Mouse (Mus musculus) liver, postnatal 0 days (tissue): ENCODE data around the gene Gng12. TPM values are rescaled to one million over a fixed set of nuclear protein-coding genes. Genes with fewer than 3 reads are reported as not detected.
"Not testable (repeated sequence)": the region's sequence is repeated elsewhere in the genome, so short reads cannot be mapped to it uniquely, and the experiment has no call there.

Experiments
- ATAC-seq: fragments of 200-750 bp; cut with Nextera tagmentation; 2 replicates; pipeline ENCODE4 v1.8.0; 2017; ENCODE audit warnings: mild to moderate bottlenecking, moderate library complexity
- DNase-seq: peaks from one replicate; pipeline ENCODE4 v3.0.0-alpha.2; 2016
- H3K27ac ChIP-seq: fragments of 300-500 bp; sonication (generic); 2 replicates; pipeline ENCODE4 v1.5.1; 2014; ENCODE audit warnings: antibody characterized with exemption, moderate library complexity, mild to moderate bottlenecking, low read depth
- H3K27me3 ChIP-seq: fragments of 300-500 bp; sonication (generic); 2 replicates; pipeline ENCODE4 v1.6.1; 2014; ENCODE audit warnings: low read length, control low read depth, mixed read lengths; ENCODE audit not compliant: insufficient read depth
- H3K36me3 ChIP-seq: fragments of 300-500 bp; sonication (generic); replicated peaks from 2 replicates; pipeline ENCODE4 v1.6.1; 2014; ENCODE audit warnings: mild to moderate bottlenecking, control low read depth, low read length, moderate library complexity, mixed read lengths; ENCODE audit not compliant: insufficient read depth
- H3K4me1 ChIP-seq: fragments of 300-500 bp; sonication (generic); 2 replicates; pipeline ENCODE4 v1.6.1; 2014; ENCODE audit warnings: antibody characterized with exemption, mild to moderate bottlenecking, control low read depth; ENCODE audit not compliant: insufficient read depth
- H3K4me2 ChIP-seq: fragments of 300-500 bp; sonication (generic); 2 replicates; pipeline ENCODE4 v1.6.1; 2014; ENCODE audit warnings: low read depth, mild to moderate bottlenecking, low read length, moderate library complexity, mixed read lengths
- H3K4me3 ChIP-seq: fragments of 300-500 bp; sonication (generic); 2 replicates; pipeline ENCODE4 v1.5.1; 2014; ENCODE audit warnings: low read depth, low read length
- H3K9ac ChIP-seq: fragments of 300-500 bp; sonication (generic); replicated peaks from 2 replicates; pipeline ENCODE4 v1.6.1; 2014; ENCODE audit warnings: mild to moderate bottlenecking, moderate library complexity
- H3K9me3 ChIP-seq: fragments of 300-500 bp; sonication (generic); 2 replicates; pipeline ENCODE4 v1.6.1; 2016; ENCODE audit warnings: mild to moderate bottlenecking, control low read depth, low read length, mixed read lengths
- CTCF ChIP-seq: sonication (generic); IDR thresholded peaks from 2 replicates; pipeline ENCODE4 v1.5.1; 2016; ENCODE audit warnings: antibody characterized with exemption, low read depth
- EP300 ChIP-seq: IDR thresholded peaks from 2 replicates; pipeline ENCODE4 v1.6.1; 2016; ENCODE audit warnings: antibody characterized with exemption, low read depth, mild to moderate bottlenecking
- WGBS: fragments of 180-500 bp; shearing (Covaris S2); extraction: QIAGEN DNeasy Blood & Tissue Kit; methylation state at CpG from one replicate; pipeline ENCODE4 v1.1.7; 2014; ENCODE audit not compliant: insufficient replicate concordance; 5-methylcytosine and 5-hydroxymethylcytosine counted together
- polyA plus RNA-seq: library from polyadenylated mRNA; unstranded; fragments of >200 nt; fragmentation: Nextera tagmentation; extraction: Ambion mirVana; gene quantifications from 2 replicates; pipeline ENCODE4 v1.2.1, GENCODE M21; 2015

Gene Gng12
- polyA plus RNA-seq, 1 experiment from 2014 or later, result 39.4 TPM

DNA sequence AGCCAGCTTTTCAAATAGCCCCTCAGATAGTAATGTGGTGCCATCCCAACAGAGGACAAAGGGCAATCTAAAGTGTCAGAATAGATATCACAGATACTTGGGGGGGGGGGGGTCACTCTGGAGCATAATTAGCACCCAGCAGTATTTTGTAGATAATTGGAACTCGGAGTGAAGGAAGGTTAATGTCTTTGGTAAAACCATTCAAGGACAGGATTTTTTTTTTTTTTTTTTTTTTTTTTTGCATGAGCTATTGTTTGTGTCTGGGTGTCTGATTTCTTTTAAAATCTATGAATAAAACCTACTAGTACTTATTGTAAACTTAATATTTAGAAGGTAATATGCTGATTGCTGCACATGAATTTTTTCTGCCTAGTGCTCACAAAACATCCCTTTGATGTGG, 66.9 kb downstream of the Gng12 start:
- Histone ChIP-seq H3K36me3 (0 out of 2 replicates have a peak, but pooled peaks cover 5% of the 10 kb centered on the region), H3K9ac (no peak overlapping the region), H3K4me1 (peaks cover 27% of the 10 kb centered on the region), H3K4me2 (no peak overlapping the region), H3K9me3 (no peaks in the 10 kb centered on the region), H3K27me3 (no peaks in the 10 kb centered on the region), H3K27ac (no peak overlapping the region), H3K4me3 (no peak overlapping the region)
- WGBS, result 64% methylated on average over 1 of the region's 1 CpGs
- DNase-seq, result no peak
- ATAC-seq, result no peak
- no peak for TF ChIP-seq EP300
- no peak for TF ChIP-seq CTCF

DNA sequence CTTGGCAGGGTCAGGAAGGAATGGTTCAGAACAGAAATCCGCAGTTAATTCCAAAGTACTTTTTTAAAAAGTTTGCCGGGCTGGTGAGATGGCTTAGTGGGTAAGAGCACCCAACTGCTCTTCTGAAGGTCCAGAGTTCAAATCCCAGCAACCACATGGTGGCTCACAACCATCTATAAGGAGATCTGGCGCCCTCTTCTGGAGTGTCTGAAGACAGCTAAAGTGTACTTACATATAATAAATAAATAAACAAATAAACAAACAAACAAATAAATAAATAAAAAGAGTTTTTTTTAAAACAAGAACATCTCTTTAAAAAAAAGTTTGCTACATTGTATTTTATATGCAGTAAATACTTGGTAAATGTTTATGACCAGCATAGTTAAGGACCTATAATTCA, 67.5 kb downstream of the Gng12 start:
- peaks cover 31% of the 10 kb centered on the region for H3K4me1 ChIP-seq
- not testable (repeated sequence) for H3K4me2 ChIP-seq, DNase-seq, H3K27me3 ChIP-seq, H3K27ac ChIP-seq, H3K9ac ChIP-seq, H3K36me3 ChIP-seq, H3K4me3 ChIP-seq, H3K9me3 ChIP-seq, ATAC-seq
- TF ChIP-seq CTCF, result peak; percentile 38
- 77% methylated on average over 3 of the region's 3 CpGs for WGBS

DNA sequence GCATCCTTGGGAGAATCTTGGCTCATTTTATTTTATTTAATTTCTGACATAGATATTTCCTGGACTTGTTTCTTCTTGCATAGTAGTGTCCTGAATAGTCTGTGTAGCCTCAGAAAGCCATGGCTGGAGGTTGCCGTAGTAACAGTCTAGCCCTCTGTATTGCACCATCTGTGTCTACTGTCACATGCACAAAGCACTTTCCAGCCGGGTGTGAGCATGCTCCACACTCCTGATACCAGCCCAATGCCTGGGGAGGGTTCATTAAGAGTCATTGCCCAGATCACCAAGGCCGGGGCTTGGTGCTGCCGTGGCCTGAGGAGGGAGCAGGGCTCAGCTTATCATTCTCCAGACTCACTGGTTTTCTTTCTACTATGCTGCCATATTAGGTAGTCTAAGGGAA, 68.0 kb downstream of the Gng12 start:
- TF ChIP-seq CTCF (no peak), EP300 (no peak)
- WGBS, result 45% methylated on average over 4 of the region's 4 CpGs

DNA sequence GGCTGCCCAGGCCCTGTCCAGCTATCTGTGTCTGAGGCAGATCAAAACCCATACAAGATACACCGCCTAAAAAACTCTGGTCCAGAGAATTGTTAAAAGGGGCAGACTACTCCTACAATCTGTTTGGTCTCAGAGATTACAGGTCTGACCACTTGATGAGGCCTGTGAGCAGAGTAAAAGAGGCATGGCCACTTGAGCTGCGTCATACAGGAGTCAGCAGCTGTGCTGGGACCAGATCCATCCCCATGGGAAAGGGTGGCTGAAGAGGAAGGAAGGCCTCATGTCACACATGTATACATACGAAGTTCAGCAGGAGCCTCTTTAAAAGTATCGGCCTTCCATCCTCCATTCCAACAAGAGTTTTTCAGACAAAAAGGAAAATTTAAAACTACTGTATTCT, 69.0 kb downstream of the Gng12 start:
- ATAC-seq, result no peak
- H3K9ac ChIP-seq, result no peak overlapping the region
- no peak overlapping the region for H3K4me2 ChIP-seq
- H3K4me1 ChIP-seq, result peaks cover 26% of the 10 kb centered on the region
- 0 out of 2 replicates have a peak, but pooled peaks cover 5% of the 10 kb centered on the region for H3K36me3 ChIP-seq
- no peak overlapping the region for H3K27ac ChIP-seq
- H3K27me3 ChIP-seq, result no peaks in the 10 kb centered on the region
- no peak for DNase-seq
- 79% methylated on average over 4 of the region's 4 CpGs for WGBS
- TF ChIP-seq EP300 (no peak), CTCF (no peak)
- H3K9me3 ChIP-seq, result no peaks in the 10 kb centered on the region
- H3K4me3 ChIP-seq, result no peak overlapping the region

More for the DNA sequence above, 68.0 kb downstream of the Gng12 start:
- ATAC-seq, result peak; percentile 78
- Histone ChIP-seq H3K4me2 (no peak overlapping the region), H3K9me3 (no peaks in the 10 kb centered on the region), H3K9ac (no peak overlapping the region), H3K27ac (no peak overlapping the region), H3K4me1 (peaks cover 31% of the 10 kb centered on the region), H3K36me3 (0 out of 2 replicates have a peak, but pooled peaks cover 5% of the 10 kb centered on the region), H3K4me3 (no peak overlapping the region), H3K27me3 (no peaks in the 10 kb centered on the region)
- DNase-seq, result peak; percentile 37

DNA sequence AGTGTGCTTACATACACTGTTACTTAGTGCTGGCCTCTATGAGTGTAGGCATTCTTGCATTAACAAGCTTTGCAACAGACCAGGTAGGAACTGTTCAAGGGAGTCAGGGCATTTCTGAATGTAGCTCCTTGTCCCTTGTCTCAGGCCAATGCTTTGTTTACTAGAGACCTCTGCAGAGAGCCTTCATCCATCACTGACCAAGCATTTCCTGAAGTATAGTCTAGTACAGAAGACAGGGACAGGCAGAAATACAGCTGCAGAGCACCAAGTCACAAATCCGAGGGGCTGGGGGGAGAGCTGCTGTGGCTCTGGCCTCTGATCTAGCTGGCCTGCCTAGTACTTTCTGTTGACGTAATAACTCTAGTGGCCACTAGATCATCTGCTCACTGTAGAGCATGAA, 71.6 kb downstream of the Gng12 start:
- peak; percentile 25; the same call in 1 of the 2 replicates for ATAC-seq
- WGBS, result 42% methylated on average over 2 of the region's 2 CpGs
- TF ChIP-seq CTCF (no peak), EP300 (no peak)

DNA sequence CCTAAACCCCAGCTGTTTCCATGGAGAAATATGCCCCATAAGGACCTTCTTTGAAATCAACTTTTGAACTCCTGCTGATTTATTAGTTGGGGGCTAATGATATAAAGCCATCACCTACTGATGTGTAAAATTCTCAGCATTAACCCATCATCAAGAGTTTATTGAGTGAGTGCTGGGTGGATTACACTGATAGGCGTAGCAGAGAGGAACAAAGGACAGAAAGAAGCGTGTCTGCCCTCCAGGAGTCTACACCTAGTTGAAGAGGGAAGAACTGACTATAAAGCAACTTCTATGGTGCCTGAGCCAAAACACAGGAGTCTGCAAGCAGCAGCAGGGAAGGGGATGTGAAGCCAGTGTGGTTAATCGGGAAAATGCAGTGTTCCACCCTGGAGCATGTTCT, 73.2 kb downstream of the Gng12 start:
- Histone ChIP-seq H3K4me3 (no peak overlapping the region), H3K4me2 (no peak overlapping the region), H3K9ac (no peak overlapping the region), H3K36me3 (no peaks in the 10 kb centered on the region), H3K27me3 (no peaks in the 10 kb centered on the region), H3K27ac (no peak overlapping the region), H3K4me1 (peaks cover 28% of the 10 kb centered on the region), H3K9me3 (no peaks in the 10 kb centered on the region)
- 76% methylated on average over 3 of the region's 3 CpGs for WGBS
- ATAC-seq, result no peak
- no peak for DNase-seq
- TF ChIP-seq CTCF (no peak), EP300 (no peak)

More for the DNA sequence above, 71.6 kb downstream of the Gng12 start:
- H3K4me2 ChIP-seq, result no peak overlapping the region
- H3K27me3 ChIP-seq, result no peaks in the 10 kb centered on the region
- H3K9me3 ChIP-seq, result no peaks in the 10 kb centered on the region
- H3K4me3 ChIP-seq, result no peak overlapping the region
- no peaks in the 10 kb centered on the region for H3K36me3 ChIP-seq
- DNase-seq, result no peak
- peaks cover 34% of the 10 kb centered on the region for H3K4me1 ChIP-seq
- no peak overlapping the region for H3K9ac ChIP-seq
- H3K27ac ChIP-seq, result no peak overlapping the region

DNA sequence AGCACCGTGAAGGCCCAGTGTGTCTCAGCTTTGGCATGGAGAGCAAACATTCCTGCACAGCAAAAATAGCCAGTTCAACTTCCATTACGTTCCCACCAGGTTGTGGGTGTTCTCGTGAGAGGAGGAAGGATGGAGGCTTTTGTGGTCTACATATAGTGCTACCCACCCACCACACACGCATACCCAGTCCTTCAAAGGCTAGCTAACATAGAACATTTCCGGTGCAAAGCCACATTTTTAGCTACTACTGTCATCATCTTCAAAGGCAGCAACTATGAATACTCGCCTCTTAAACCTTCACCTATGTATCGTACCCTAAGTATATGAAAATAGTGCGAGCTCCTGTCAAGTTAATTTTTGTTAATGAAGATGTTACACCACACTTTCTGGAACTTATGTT, 76.1 kb downstream of the Gng12 start:
- Histone ChIP-seq H3K4me1 (peaks cover 27% of the 10 kb centered on the region), H3K27ac (peak overlapping the region; percentile 6; the same call in 1 of the 2 replicates), H3K9ac (no peak overlapping the region), H3K9me3 (no peaks in the 10 kb centered on the region), H3K36me3 (no peaks in the 10 kb centered on the region), H3K4me3 (no peak overlapping the region), H3K27me3 (no peaks in the 10 kb centered on the region), H3K4me2 (no peak overlapping the region)
- TF ChIP-seq EP300, result no peak
- TF ChIP-seq CTCF, result no peak
- ATAC-seq (no peak), DNase-seq (no peak)
- 53% methylated on average over 8 of the region's 8 CpGs for WGBS
